Mouse (Mus musculus) heart, adult 2 months (tissue): ENCODE results near the gene Ppp1r13l. TPM values are rescaled to one million over a fixed set of nuclear protein-coding genes. Genes with fewer than 3 reads are reported as not detected.

ENCODE experiments used
- DNase-seq, 2 experiments: peaks; one replicate each; pipeline ENCODE4 v3.0.0; 2021
- H3K27ac ChIP-seq: fragments of 200-600 bp; 2 replicates; pipeline ENCODE4 v1.8.1; 2022
- H3K27me3 ChIP-seq: fragments of 200-500 bp; 2 replicates; pipeline ENCODE4 v1.6.1; 2012; ENCODE audit warnings: mild to moderate bottlenecking, low read length, inconsistent platforms, mixed read lengths; ENCODE audit not compliant: control insufficient read depth, insufficient read depth
- H3K36me3 ChIP-seq: fragments of 200-500 bp; 2 replicates; pipeline ENCODE4 v1.6.1; 2012; ENCODE audit warnings: low read length, inconsistent platforms; ENCODE audit not compliant: control insufficient read depth, insufficient read depth
- H3K4me1 ChIP-seq: fragments of 200-500 bp; 2 replicates; pipeline ENCODE4 v1.6.1; 2011; ENCODE audit warnings: low read length; ENCODE audit not compliant: control insufficient read depth, insufficient read depth
- H3K4me3 ChIP-seq: fragments of 200-600 bp; 2 replicates; pipeline ENCODE4 v1.8.1; 2022
- H3K79me2 ChIP-seq: fragments of 200-500 bp; replicated peaks from 2 replicates; pipeline ENCODE4 v1.6.1; 2012; ENCODE audit warnings: mild to moderate bottlenecking, inconsistent platforms, low read length, moderate library complexity, mixed read lengths; ENCODE audit not compliant: control insufficient read depth, insufficient read depth
- H3K9ac ChIP-seq: fragments of 200-500 bp; 2 replicates; pipeline ENCODE4 v1.6.1; 2012; ENCODE audit warnings: low read depth, mild to moderate bottlenecking, control low read depth, inconsistent platforms, low read length, mixed read lengths
- CTCF ChIP-seq: fragments of 200-600 bp; IDR thresholded peaks from 2 replicates; pipeline ENCODE4 v1.8.1; 2022; ENCODE audit warnings: antibody characterized with exemption, mild to moderate bottlenecking, moderate library complexity
- EP300 ChIP-seq: fragments of 200-500 bp; IDR thresholded peaks from 2 replicates; pipeline ENCODE4 v1.6.1; 2011; ENCODE audit warnings: low read depth, low read length, control low read depth; ENCODE audit not compliant: insufficient read depth
- POLR2A ChIP-seq: fragments of 200-500 bp; IDR thresholded peaks from 2 replicates; pipeline ENCODE4 v1.6.1; 2011; ENCODE audit warnings: mild to moderate bottlenecking, low read depth, low read length, control low read depth; ENCODE audit not compliant: insufficient read depth
- WGBS: fragments of 180-500 bp; shearing (Covaris S2); methylation state at CpG from one replicate; pipeline ENCODE4 v1.1.7; 2018; 5-methylcytosine and 5-hydroxymethylcytosine counted together
- intact Hi-C: fragments of 180-260 bp; cut with DNase I; formaldehyde crosslinking; loops from one replicate; pipeline ENCODE4 v1.15.1; 2025
- polyA plus RNA-seq: library from polyadenylated mRNA; depleted of rRNA; stranded (reverse); fragments of >200 nt; gene quantifications from 2 replicates; pipeline ENCODE4 v1.2.3, GENCODE M21; 2012
- total RNA-seq, 2 experiments: library from RNA; stranded (reverse); gene quantifications; 2 replicates each; pipeline ENCODE4 v1.2.3; 2021

Gene Ppp1r13l
- total and polyA plus RNA-seq, 3 experiments, result 30.1 to 45.1 (median 43.9) TPM

GRCm38 (mm10) chr7:19318201-19318600 is 41.3 kb upstream of the Ppp1r13l start:
- TF ChIP-seq POLR2A (no peak), EP300 (no peak), CTCF (no peak)
- intact Hi-C loops, result no loop called here
- DNase-seq, result no peak
- no peak overlapping the region for H3K27ac ChIP-seq
- H3K9ac ChIP-seq, result no peak overlapping the region
- H3K4me3 ChIP-seq, result no peak overlapping the region
- no peaks in the 10 kb centered on the region for H3K27me3 ChIP-seq
- H3K4me1 ChIP-seq, result peaks cover 12% of the 10 kb centered on the region
- no peaks in the 10 kb centered on the region for H3K79me2 ChIP-seq
- WGBS, result 84% methylated on average over 2 of the region's 2 CpGs
- no peaks in the 10 kb centered on the region for H3K36me3 ChIP-seq

- no peak for DNase-seq
- TF ChIP-seq POLR2A, result no peak
- no peak for TF ChIP-seq EP300
- TF ChIP-seq CTCF, result no peak
- WGBS, result 90% methylated on average over 7 of the region's 7 CpGs
- H3K27ac ChIP-seq, result no peak overlapping the region
- H3K36me3 ChIP-seq, result no peaks in the 10 kb centered on the region
- H3K27me3 ChIP-seq, result no peaks in the 10 kb centered on the region
- H3K9ac ChIP-seq, result no peak overlapping the region
- H3K79me2 ChIP-seq, result no peaks in the 10 kb centered on the region
- intact Hi-C loops, result no loop called here
- peaks cover 12% of the 10 kb centered on the region for H3K4me1 ChIP-seq
- no peak overlapping the region for H3K4me3 ChIP-seq
These were observed 40.9 kb upstream of the Ppp1r13l start for GRCm38 (mm10) chr7:19318676-19319075.

- Histone ChIP-seq H3K27me3 (no peaks in the 10 kb centered on the region), H3K9ac (peak overlapping the region; percentile 67), H3K36me3 (no peaks in the 10 kb centered on the region), H3K4me1 (peaks cover 12% of the 10 kb centered on the region), H3K4me3 (peak overlapping the region; percentile 55), H3K27ac (peak overlapping the region; percentile 82), H3K79me2 (no peaks in the 10 kb centered on the region)
- WGBS, result 28% methylated on average over 9 of the region's 9 CpGs
- intact Hi-C loops, result no loop called here
- peak in 1 of 2 experiments; percentile 49 for DNase-seq
- TF ChIP-seq CTCF (no peak), EP300 (no peak), POLR2A (no peak)
These were observed 40.1 kb upstream of the Ppp1r13l start for GRCm38 (mm10) chr7:19319458-19319857.

- H3K4me1 ChIP-seq, result peaks cover 12% of the 10 kb centered on the region
- TF ChIP-seq POLR2A (peak; percentile 68), EP300 (peak; percentile 72), CTCF (peak; percentile 54)
- WGBS, result 1% methylated on average over 41 of the region's 41 CpGs
- no peaks in the 10 kb centered on the region for H3K27me3 ChIP-seq
- peak overlapping the region; percentile 82 for H3K27ac ChIP-seq
- peak overlapping the region; percentile 67 for H3K9ac ChIP-seq
- intact Hi-C loops, result no loop called here
- peak overlapping the region; percentile 55 for H3K4me3 ChIP-seq
- no peaks in the 10 kb centered on the region for H3K79me2 ChIP-seq
- no peaks in the 10 kb centered on the region for H3K36me3 ChIP-seq
- peak; percentile 96 to 98 for DNase-seq
These were observed 39.6 kb upstream of the Ppp1r13l start for GRCm38 (mm10) chr7:19319906-19320305.

GRCm38 (mm10) chr7:19320637-19321036 is 38.9 kb upstream of the Ppp1r13l start:
- Histone ChIP-seq H3K79me2 (no peaks in the 10 kb centered on the region), H3K27ac (peak overlapping the region; percentile 71), H3K4me1 (peaks cover 12% of the 10 kb centered on the region), H3K9ac (no peak overlapping the region), H3K4me3 (no peak overlapping the region), H3K36me3 (no peaks in the 10 kb centered on the region), H3K27me3 (no peaks in the 10 kb centered on the region)
- no peak for DNase-seq
- WGBS, result 45% methylated on average over 7 of the region's 7 CpGs
- intact Hi-C loops, result no loop called here
- TF ChIP-seq EP300, result no peak
- no peak for TF ChIP-seq POLR2A
- no peak for TF ChIP-seq CTCF

GRCm38 (mm10) chr7:19321464-19321863 is 38.1 kb upstream of the Ppp1r13l start:
- TF ChIP-seq EP300, result no peak
- TF ChIP-seq POLR2A, result no peak
- no peak for TF ChIP-seq CTCF
- no peaks in the 10 kb centered on the region for H3K27me3 ChIP-seq
- no peak overlapping the region for H3K4me3 ChIP-seq
- 45% methylated on average over 5 of the region's 5 CpGs for WGBS
- DNase-seq, result no peak
- no peak overlapping the region for H3K27ac ChIP-seq
- no peaks in the 10 kb centered on the region for H3K79me2 ChIP-seq
- no peaks in the 10 kb centered on the region for H3K36me3 ChIP-seq
- no peak overlapping the region for H3K9ac ChIP-seq
- H3K4me1 ChIP-seq, result peaks cover 13% of the 10 kb centered on the region
- intact Hi-C loops, result no loop called here
